Mouse (Mus musculus) liver, adult 2 months (tissue): Measurements from ENCODE around the gene Mrpl38.

Source experiments
- CTCF ChIP-seq: fragments of 200-500 bp; IDR thresholded peaks from 2 replicates; pipeline ENCODE4 v1.5.1; 2011; ENCODE audit warnings: low read depth, low read length, control low read depth
- POLR2A ChIP-seq: fragments of 200-500 bp; IDR thresholded peaks from 2 replicates; pipeline ENCODE4 v1.6.1; 2011; ENCODE audit warnings: low read length, control low read depth; ENCODE audit not compliant: insufficient read depth; ENCODE audit errors: extremely low read depth

DNA sequence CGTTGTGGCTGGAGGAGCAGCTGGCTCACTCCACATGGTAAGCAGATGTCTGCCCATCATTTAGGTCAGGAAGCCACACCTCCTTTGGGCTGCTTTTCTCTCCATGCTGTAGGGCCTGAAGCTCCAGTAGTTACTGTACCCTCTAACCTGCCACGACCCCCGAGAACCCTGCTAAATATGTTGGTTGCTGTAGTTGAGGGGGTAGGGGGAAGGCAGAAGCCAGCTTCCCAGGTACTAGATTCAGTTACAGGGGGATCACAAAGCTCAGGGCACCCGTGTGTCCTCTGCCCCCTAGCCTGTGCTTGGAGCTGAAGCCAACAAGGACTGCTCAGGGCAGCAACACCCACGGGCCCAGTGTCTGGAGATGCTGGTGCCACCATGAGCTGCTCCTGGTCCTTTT is 5.2 kb downstream of the Mrpl38 start:
- no peak for TF ChIP-seq CTCF
- no peak for TF ChIP-seq POLR2A
